Mouse (Mus musculus): ENCODE measurements around the gene Il17rd. TPM values are rescaled to one million over a fixed set of nuclear protein-coding genes. Genes with fewer than 3 reads are reported as not detected.

The Il17rd gene
- 1.3 and 1.7 TPM in 2 replicates for polyA plus RNA-seq (2015; fragmentation: Nextera tagmentation; extraction: Ambion mirVana)

GRCm38 (mm10) chr14:27038783-27039182 lies at the start of gene Il17rd:
Gene Il17rd (plus strand): TSS chr14:27038941.

GRCm38 (mm10) chr14:26994211-26994741 lies 44.5 kb upstream of the Il17rd start, which contains the start of gene Hesx1:
Gene Hesx1 (plus strand): TSS chr14:26994416.

GRCm38 (mm10) chr14:27114362-27115274 lies 75.9 kb downstream of the Il17rd start, which contains the start of gene Arhgef3:
Gene Arhgef3 (plus strand): TSS chr14:27114899.

Other genes starting within 250 kb of the Il17rd start
- 0.17 and 0.21 TPM in 2 replicates for gene Asb14, start 144.4 kb upstream of the Il17rd start, polyA plus RNA-seq (2015; fragmentation: Nextera tagmentation; extraction: Ambion mirVana)
- 34.7 and 46.5 TPM in 2 replicates for gene Appl1, start 67.7 kb upstream of the Il17rd start, polyA plus RNA-seq (2015; fragmentation: Nextera tagmentation; extraction: Ambion mirVana)
- 0.57 and 1.1 TPM in 2 replicates for gene Hesx1, start 44.5 kb upstream of the Il17rd start, polyA plus RNA-seq (2015; fragmentation: Nextera tagmentation; extraction: Ambion mirVana)
- 22.8 and 35.7 TPM in 2 replicates for gene Arhgef3, start 76.0 kb downstream of the Il17rd start, polyA plus RNA-seq (2015; fragmentation: Nextera tagmentation; extraction: Ambion mirVana)

Data from adrenal gland, postnatal 0 days (tissue).